Mouse (Mus musculus) cerebral cortex, adult 2 months (tissue): ENCODE data around the gene Frem1.

ENCODE experiments used
- WGBS: fragments of 180-500 bp; shearing (Covaris S2); methylation state at CpG from one replicate; pipeline ENCODE4 v1.1.7; 2018; 5-methylcytosine and 5-hydroxymethylcytosine counted together

Gene Frem1

DNA sequence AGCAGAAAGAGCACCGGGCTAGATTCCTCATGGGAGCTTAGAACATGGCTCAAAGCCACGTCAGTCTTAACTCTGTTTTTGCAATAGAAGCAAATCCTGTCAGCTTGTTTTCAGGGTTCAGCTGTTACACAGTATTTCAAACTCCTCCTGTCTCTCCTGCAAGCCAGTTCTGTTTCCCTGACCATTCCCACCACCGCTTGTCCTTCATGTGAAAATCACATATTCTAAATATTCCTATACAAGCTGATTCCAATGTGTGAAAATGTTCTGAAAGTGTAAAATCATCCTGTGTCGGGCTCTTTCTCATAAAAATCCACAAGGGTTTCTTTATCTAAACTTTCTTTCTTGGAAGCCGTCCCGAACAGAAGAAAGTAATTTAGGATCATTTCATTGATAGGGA, 22.0 kb downstream of the Frem1 start:
- 58% methylated on average over 6 of the region's 6 CpGs for WGBS

GRCm38 (mm10) chr4:83020759-83021555, 31.2 kb downstream of the Frem1 start:
- 67% methylated on average over 15 of the region's 15 CpGs for WGBS

GRCm38 (mm10) chr4:83018111-83019105, 33.7 kb downstream of the Frem1 start:
- WGBS, result 71% methylated on average over 8 of the region's 8 CpGs

- 58% methylated on average over 2 of the region's 2 CpGs for WGBS
Measured at GRCm38 (mm10) chr4:83014538-83014937, 37.6 kb downstream of the Frem1 start.

DNA sequence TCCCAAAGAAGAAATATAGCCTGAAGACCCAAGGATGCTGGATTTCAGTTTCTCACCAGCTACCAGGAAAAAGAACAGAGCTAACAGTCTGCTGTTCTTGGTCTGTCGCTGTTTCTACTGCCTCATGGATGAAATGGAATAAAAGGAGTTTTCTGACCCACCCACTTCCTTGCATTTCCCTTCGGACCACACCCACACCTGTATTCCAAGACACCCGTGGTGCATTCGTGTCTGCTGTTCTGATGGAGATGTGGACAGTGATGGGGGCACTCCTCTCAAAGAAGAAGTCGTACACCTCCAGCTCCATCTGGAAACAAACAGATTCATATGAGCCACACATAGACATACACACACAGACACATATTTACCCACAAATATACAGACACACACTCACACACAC, 48.1 kb downstream of the Frem1 start:
- 85% methylated on average over 5 of the region's 5 CpGs for WGBS

DNA sequence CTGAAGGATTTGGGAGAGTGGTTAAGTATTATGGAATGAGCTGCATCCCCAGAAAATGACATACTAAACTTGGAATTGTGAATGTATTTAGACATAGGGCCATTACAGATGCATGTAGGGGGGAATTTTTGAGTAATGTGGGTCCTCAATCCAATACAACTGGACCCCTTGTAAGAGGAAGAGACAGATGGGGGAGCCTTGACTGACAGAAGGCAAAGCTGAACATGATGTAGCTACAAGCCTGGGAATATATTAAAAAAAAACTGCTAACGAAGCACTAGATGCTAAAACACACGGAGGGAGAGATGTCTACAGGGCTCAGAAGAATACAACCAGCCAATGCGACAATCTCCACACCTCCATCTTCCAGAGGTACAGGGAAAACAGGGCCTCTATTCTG, 60.1 kb downstream of the Frem1 start:
- WGBS, result 81% methylated on average over 3 of the region's 3 CpGs

- 55% methylated on average over 7 of the region's 7 CpGs for WGBS
Measured at GRCm38 (mm10) chr4:82990973-82991695, 61.0 kb downstream of the Frem1 start.

GRCm38 (mm10) chr4:82972381-82972780, 79.8 kb downstream of the Frem1 start:
- 59% methylated on average over 4 of the region's 4 CpGs for WGBS

- 50% methylated on average over 12 of the region's 12 CpGs for WGBS
Measured at GRCm38 (mm10) chr4:82970901-82971648, 81.1 kb downstream of the Frem1 start.

- 87% methylated on average over 1 of the region's 1 CpGs for WGBS
Measured at GRCm38 (mm10) chr4:82961024-82961423, 91.1 kb downstream of the Frem1 start.

DNA sequence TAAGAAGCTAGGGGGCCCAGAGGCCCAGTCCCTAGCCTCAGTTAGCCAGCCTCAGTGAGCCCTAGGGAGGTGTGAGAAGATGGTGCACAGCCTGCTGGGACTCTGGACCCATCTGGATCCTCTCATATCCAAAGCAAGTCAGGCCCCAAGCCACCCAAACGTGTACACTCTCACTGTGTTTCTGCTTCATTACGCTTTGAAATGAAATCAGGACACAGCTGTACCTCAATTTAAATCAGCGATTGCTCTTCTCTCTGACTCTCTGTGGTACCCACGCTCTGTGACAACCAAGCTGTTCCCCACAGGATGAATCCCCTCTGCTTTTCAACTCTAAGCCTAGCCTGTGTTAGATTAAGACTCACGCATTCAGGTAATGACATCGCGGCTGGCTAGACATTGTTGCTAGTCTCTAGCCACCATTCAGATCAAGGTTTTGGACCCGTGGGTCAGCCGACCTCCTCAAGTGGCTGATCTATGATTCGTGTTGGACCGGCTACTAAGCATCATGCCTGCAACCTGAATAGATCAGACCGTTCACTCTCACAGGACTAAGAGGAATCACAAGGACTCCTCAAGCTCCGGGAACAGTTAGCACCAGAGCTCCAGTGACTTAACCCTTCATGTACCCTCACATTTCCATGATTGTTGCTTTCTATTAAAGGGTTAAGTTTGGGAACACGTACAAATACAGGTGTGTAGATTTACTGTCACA, 94.2 kb downstream of the Frem1 start:
- WGBS, result 62% methylated on average over 14 of the region's 14 CpGs

DNA sequence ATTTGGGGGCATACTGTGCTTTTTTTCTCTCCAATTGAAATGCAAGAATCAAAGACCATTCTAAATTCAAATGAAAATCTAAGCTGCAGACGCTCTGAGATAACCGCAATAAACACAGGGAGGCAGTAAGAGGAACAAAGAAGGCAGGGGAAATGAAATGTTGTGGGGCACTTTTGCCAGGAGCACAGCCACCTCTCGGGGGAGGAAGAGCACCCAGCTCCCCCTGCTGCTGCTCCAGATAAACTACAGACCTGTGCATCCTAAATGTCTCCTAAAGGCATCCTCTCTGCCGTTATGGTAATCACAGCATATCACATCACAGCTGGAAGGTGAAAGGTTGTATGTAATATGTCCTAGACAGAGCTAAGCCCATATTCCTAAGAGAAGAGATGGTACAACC, 98.1 kb downstream of the Frem1 start:
- 33% methylated on average over 4 of the region's 4 CpGs for WGBS

GRCm38 (mm10) chr4:82949511-82949910, 102.6 kb downstream of the Frem1 start:
- 68% methylated on average over 8 of the region's 8 CpGs for WGBS

- 40% methylated on average over 8 of the region's 8 CpGs for WGBS
Measured at GRCm38 (mm10) chr4:82946721-82947120, 105.4 kb downstream of the Frem1 start.

GRCm38 (mm10) chr4:82946276-82946612, 105.9 kb downstream of the Frem1 start:
- WGBS, result 30% methylated on average over 3 of the region's 3 CpGs

GRCm38 (mm10) chr4:82945572-82946275, 106.4 kb downstream of the Frem1 start:
- 55% methylated on average over 9 of the region's 9 CpGs for WGBS

- 84% methylated on average over 5 of the region's 5 CpGs for WGBS
Measured at GRCm38 (mm10) chr4:82940680-82941079, 111.5 kb downstream of the Frem1 start.

DNA sequence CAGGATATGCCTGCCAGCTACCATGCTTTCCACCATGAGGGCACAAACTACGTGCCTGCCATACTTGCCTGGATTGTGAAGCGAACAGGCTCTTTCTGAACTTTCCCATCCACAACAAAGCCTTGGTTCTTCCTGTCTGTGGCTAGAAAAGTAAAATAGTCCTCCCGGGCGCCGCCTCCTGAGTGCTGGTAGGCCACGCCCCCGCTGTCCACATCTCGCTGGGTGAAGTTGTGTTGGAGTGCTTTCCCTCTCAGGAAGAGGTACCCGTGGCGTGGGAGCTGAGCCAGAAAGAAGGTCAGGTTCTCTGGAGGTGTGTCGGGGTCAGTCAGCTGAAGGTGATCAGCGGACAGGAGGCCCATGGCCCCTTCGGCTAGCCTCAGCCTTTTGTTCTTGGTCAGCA, 111.9 kb downstream of the Frem1 start:
- 88% methylated on average over 13 of the region's 13 CpGs for WGBS

- WGBS, result 8% methylated on average over 5 of the region's 5 CpGs
Measured at GRCm38 (mm10) chr4:82934308-82934707, 117.8 kb downstream of the Frem1 start.

DNA sequence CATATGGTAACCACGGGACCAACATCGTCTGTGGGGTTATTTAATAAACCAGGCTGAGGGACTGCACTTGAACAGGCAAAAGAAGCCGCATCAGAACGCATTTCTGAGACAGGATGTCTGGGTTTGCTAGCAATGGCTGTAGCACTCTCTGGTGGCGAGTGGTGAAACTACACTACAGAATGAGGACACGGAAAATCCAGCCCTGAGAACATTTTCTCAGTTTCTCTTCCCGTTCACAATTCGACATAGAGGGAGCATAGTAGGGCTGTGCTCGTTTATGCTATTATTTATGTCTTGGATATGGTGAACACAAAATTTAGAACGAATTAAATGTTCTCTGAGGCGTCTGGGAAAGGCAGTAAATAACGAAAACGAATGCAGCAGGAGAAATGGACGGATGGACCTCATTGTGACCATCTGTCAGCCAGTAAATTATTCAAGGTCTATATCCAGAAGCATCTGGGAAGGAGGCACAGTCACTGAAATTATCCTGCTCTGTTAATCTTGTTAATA, 118.4 kb downstream of the Frem1 start:
- 4% methylated on average over 14 of the region's 14 CpGs for WGBS
